Mouse (Mus musculus): ENCODE data around the gene Ccnd2. TPM values are rescaled to one million over a fixed set of nuclear protein-coding genes. Genes with fewer than 3 reads are reported as not detected.

The Ccnd2 gene
- polyA plus RNA-seq, 1 experiment from 2014 or later: 948 TPM

- no peaks in the 10 kb centered on the region for H3K27me3 ChIP-seq
- no peak overlapping the region for H3K4me2 ChIP-seq (replicated peaks)
- peaks cover 82% of the 10 kb centered on the region for H3K36me3 ChIP-seq
- ATAC-seq (ENCODE audit: insufficient number of reproducible peaks, low FRiP score, low TSS enrichment, low read depth): no peak
- no peak overlapping the region for H3K4me3 ChIP-seq (replicated peaks)
- no peaks in the 10 kb centered on the region for H3K9me3 ChIP-seq (replicated peaks)
- no peak overlapping the region for H3K9ac ChIP-seq
- H3K4me1 ChIP-seq: peaks cover 3% of the 10 kb centered on the region; the same call in 1 of the 2 replicates
- no peak overlapping the region for H3K27ac ChIP-seq (replicated peaks)
- 76% methylated on average over 13 of the region's 13 CpGs for WGBS
Measured at GRCm38 (mm10) chr6:127130377-127130776, 21.6 kb downstream of the Ccnd2 start.

- H3K4me1 ChIP-seq: peaks cover 3% of the 10 kb centered on the region; the same call in 1 of the 2 replicates
- H3K9ac ChIP-seq: no peak overlapping the region
- no peak overlapping the region for H3K27ac ChIP-seq (replicated peaks)
- ATAC-seq (ENCODE audit: insufficient number of reproducible peaks, low FRiP score, low TSS enrichment, low read depth): no peak
- H3K4me2 ChIP-seq (replicated peaks): no peak overlapping the region
- no peaks in the 10 kb centered on the region for H3K9me3 ChIP-seq (replicated peaks)
- peaks cover 76% of the 10 kb centered on the region for H3K36me3 ChIP-seq
- H3K4me3 ChIP-seq (replicated peaks): no peak overlapping the region
- H3K27me3 ChIP-seq: no peaks in the 10 kb centered on the region
- WGBS: 92% methylated on average over 14 of the region's 14 CpGs
Measured at GRCm38 (mm10) chr6:127129659-127130058, 22.3 kb downstream of the Ccnd2 start.

- Histone ChIP-seq H3K9me3 (replicated peaks) (no peaks in the 10 kb centered on the region), H3K9ac (no peak overlapping the region), H3K4me1 (no peaks in the 10 kb centered on the region), H3K4me2 (replicated peaks) (no peak overlapping the region), H3K27me3 (no peaks in the 10 kb centered on the region), H3K36me3 (peaks cover 22% of the 10 kb centered on the region; the same call in 1 of the 2 replicates), H3K27ac (replicated peaks) (no peak overlapping the region), H3K4me3 (replicated peaks) (no peak overlapping the region)
- no peak for ATAC-seq (ENCODE audit: insufficient number of reproducible peaks, low FRiP score, low TSS enrichment, low read depth)
- 87% methylated on average over 7 of the region's 7 CpGs for WGBS
Measured at GRCm38 (mm10) chr6:127123506-127123905, 28.5 kb downstream of the Ccnd2 start.

GRCm38 (mm10) chr6:127122996-127123395 is 29.0 kb downstream of the Ccnd2 start:
- Histone ChIP-seq H3K4me3 (replicated peaks) (no peak overlapping the region), H3K4me1 (no peaks in the 10 kb centered on the region), H3K27me3 (no peaks in the 10 kb centered on the region), H3K9me3 (replicated peaks) (no peaks in the 10 kb centered on the region), H3K4me2 (replicated peaks) (no peak overlapping the region), H3K27ac (replicated peaks) (no peak overlapping the region), H3K9ac (no peak overlapping the region), H3K36me3 (peaks cover 18% of the 10 kb centered on the region; the same call in 1 of the 2 replicates)
- 89% methylated on average over 5 of the region's 5 CpGs for WGBS
- no peak for ATAC-seq (ENCODE audit: insufficient number of reproducible peaks, low FRiP score, low TSS enrichment, low read depth)

GRCm38 (mm10) chr6:127122221-127122806 is 29.7 kb downstream of the Ccnd2 start:
- Histone ChIP-seq H3K9me3 (replicated peaks) (no peaks in the 10 kb centered on the region), H3K27me3 (no peaks in the 10 kb centered on the region), H3K27ac (replicated peaks) (no peak overlapping the region), H3K4me3 (replicated peaks) (no peak overlapping the region), H3K9ac (no peak overlapping the region), H3K4me1 (no peaks in the 10 kb centered on the region), H3K36me3 (peaks cover 11% of the 10 kb centered on the region; the same call in 1 of the 2 replicates), H3K4me2 (replicated peaks) (no peak overlapping the region)
- ATAC-seq (ENCODE audit: insufficient number of reproducible peaks, low FRiP score, low TSS enrichment, low read depth): no peak
- 74% methylated on average over 4 of the region's 4 CpGs for WGBS

- ATAC-seq (ENCODE audit: insufficient number of reproducible peaks, low FRiP score, low TSS enrichment, low read depth): no peak
- H3K9me3 ChIP-seq (replicated peaks): no peaks in the 10 kb centered on the region
- no peak overlapping the region for H3K4me3 ChIP-seq (replicated peaks)
- WGBS: 52% methylated on average over 23 of the region's 23 CpGs
- no peaks in the 10 kb centered on the region for H3K27me3 ChIP-seq
- no peak overlapping the region for H3K4me2 ChIP-seq (replicated peaks)
- no peak overlapping the region for H3K27ac ChIP-seq (replicated peaks)
- no peaks in the 10 kb centered on the region for H3K4me1 ChIP-seq
- no peak overlapping the region for H3K9ac ChIP-seq
- no peaks in the 10 kb centered on the region for H3K36me3 ChIP-seq
Measured at GRCm38 (mm10) chr6:127114753-127115456, 37.1 kb downstream of the Ccnd2 start.

GRCm38 (mm10) chr6:127109402-127109930 is 42.5 kb downstream of the Ccnd2 start, which contains the start of gene Tigar:
Tigar (minus strand) TSS chr6:127109557.
- Histone ChIP-seq H3K9ac (peak within 1 kb of the TSS; percentile 40), H3K9me3 (replicated peaks) (no peaks in the 10 kb centered on the region), H3K4me2 (replicated peaks) (peak within 1 kb of the TSS; percentile 82), H3K4me3 (replicated peaks) (peak within 1 kb of the TSS; percentile 61), H3K27ac (replicated peaks) (no peak within 1 kb of the TSS), H3K4me1 (peaks cover 13% of the 10 kb centered on the region; the same call in 1 of the 2 replicates), H3K27me3 (no peaks in the 10 kb centered on the region), H3K36me3 (no peaks in the 10 kb centered on the region)
- WGBS: under 1% methylated on average over 37 of the region's 37 CpGs
- ATAC-seq (ENCODE audit: insufficient number of reproducible peaks, low FRiP score, low TSS enrichment, low read depth): peak; percentile 98

GRCm38 (mm10) chr6:127108368-127109060 is 43.5 kb downstream of the Ccnd2 start:
- Histone ChIP-seq H3K27ac (replicated peaks) (no peak overlapping the region), H3K4me3 (replicated peaks) (peak overlapping the region; percentile 61), H3K9ac (0 out of 2 replicates have a peak overlapping the region, but pooled peaks have one; percentile 40), H3K36me3 (no peaks in the 10 kb centered on the region), H3K4me1 (peaks cover 13% of the 10 kb centered on the region; the same call in 1 of the 2 replicates), H3K4me2 (replicated peaks) (peak overlapping the region; percentile 82), H3K27me3 (no peaks in the 10 kb centered on the region), H3K9me3 (replicated peaks) (no peaks in the 10 kb centered on the region)
- WGBS: 39% methylated on average over 20 of the region's 20 CpGs
- no peak for ATAC-seq (ENCODE audit: insufficient number of reproducible peaks, low FRiP score, low TSS enrichment, low read depth)

- Histone ChIP-seq H3K27ac (replicated peaks) (no peak overlapping the region), H3K36me3 (no peaks in the 10 kb centered on the region), H3K27me3 (no peaks in the 10 kb centered on the region), H3K4me3 (replicated peaks) (no peak overlapping the region), H3K9ac (no peak overlapping the region), H3K4me2 (replicated peaks) (no peak overlapping the region), H3K4me1 (peaks cover 13% of the 10 kb centered on the region; the same call in 1 of the 2 replicates), H3K9me3 (replicated peaks) (no peaks in the 10 kb centered on the region)
- no peak for ATAC-seq (ENCODE audit: insufficient number of reproducible peaks, low FRiP score, low TSS enrichment, low read depth)
Measured at GRCm38 (mm10) chr6:127107413-127107812, 44.6 kb downstream of the Ccnd2 start.

- H3K4me1 ChIP-seq: peaks cover 13% of the 10 kb centered on the region; the same call in 1 of the 2 replicates
- ATAC-seq (ENCODE audit: insufficient number of reproducible peaks, low FRiP score, low TSS enrichment, low read depth): no peak
- no peak overlapping the region for H3K4me2 ChIP-seq (replicated peaks)
- H3K9me3 ChIP-seq (replicated peaks): no peaks in the 10 kb centered on the region
- no peak overlapping the region for H3K4me3 ChIP-seq (replicated peaks)
- 59% methylated on average over 5 of the region's 5 CpGs for WGBS
- H3K27me3 ChIP-seq: no peaks in the 10 kb centered on the region
- no peaks in the 10 kb centered on the region for H3K36me3 ChIP-seq
- no peak overlapping the region for H3K9ac ChIP-seq
- H3K27ac ChIP-seq (replicated peaks): no peak overlapping the region
Measured at GRCm38 (mm10) chr6:127106726-127107125, 45.3 kb downstream of the Ccnd2 start.

- Histone ChIP-seq H3K36me3 (no peaks in the 10 kb centered on the region), H3K4me2 (replicated peaks) (no peak overlapping the region), H3K4me3 (replicated peaks) (no peak overlapping the region), H3K9ac (no peak overlapping the region), H3K27me3 (no peaks in the 10 kb centered on the region), H3K4me1 (peaks cover 13% of the 10 kb centered on the region; the same call in 1 of the 2 replicates), H3K27ac (replicated peaks) (no peak overlapping the region), H3K9me3 (replicated peaks) (no peaks in the 10 kb centered on the region)
- no peak for ATAC-seq (ENCODE audit: insufficient number of reproducible peaks, low FRiP score, low TSS enrichment, low read depth)
- WGBS: 86% methylated on average over 5 of the region's 5 CpGs
Measured at GRCm38 (mm10) chr6:127106189-127106588, 45.8 kb downstream of the Ccnd2 start.

Data from embryonic facial prominence, embryonic 15.5 days (tissue).